Mouse (Mus musculus) ES-Bruce4 (cell line): ENCODE data around the gene Lmbrd2.

ENCODE experiments used
- CTCF ChIP-seq: IDR thresholded peaks from one replicate; pipeline ENCODE4 v1.8.1; 2011; ENCODE audit warnings: low read depth, low read length
- POLR2A ChIP-seq: IDR thresholded peaks from one replicate; pipeline ENCODE4 v1.8.1; 2011; ENCODE audit warnings: low read length; ENCODE audit not compliant: insufficient read depth

DNA sequence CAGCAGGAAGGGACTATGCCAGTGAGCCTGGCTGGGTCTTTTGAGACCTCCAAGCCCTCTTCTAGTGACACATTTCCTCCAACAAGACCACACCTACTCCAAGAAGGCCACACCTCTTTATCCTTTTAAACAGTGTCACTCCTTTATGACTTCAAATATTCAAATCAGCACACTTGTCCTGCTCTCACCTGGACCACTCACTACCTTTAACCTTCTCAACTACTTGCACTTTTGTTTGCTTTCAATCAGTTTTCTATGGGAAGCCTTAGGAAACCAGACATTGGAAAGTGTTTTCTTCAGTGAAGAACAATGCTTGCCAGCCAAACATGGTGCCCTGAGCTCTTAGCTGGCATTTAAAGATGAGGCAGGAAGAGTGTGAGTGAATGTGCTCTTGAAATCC is 15.0 kb downstream of the Lmbrd2 start, which contains the start of gene Skp2:
- TF ChIP-seq POLR2A (no peak), CTCF (no peak)
